Mouse (Mus musculus): ENCODE measurements around the gene Relt.

Gene Relt

DNA sequence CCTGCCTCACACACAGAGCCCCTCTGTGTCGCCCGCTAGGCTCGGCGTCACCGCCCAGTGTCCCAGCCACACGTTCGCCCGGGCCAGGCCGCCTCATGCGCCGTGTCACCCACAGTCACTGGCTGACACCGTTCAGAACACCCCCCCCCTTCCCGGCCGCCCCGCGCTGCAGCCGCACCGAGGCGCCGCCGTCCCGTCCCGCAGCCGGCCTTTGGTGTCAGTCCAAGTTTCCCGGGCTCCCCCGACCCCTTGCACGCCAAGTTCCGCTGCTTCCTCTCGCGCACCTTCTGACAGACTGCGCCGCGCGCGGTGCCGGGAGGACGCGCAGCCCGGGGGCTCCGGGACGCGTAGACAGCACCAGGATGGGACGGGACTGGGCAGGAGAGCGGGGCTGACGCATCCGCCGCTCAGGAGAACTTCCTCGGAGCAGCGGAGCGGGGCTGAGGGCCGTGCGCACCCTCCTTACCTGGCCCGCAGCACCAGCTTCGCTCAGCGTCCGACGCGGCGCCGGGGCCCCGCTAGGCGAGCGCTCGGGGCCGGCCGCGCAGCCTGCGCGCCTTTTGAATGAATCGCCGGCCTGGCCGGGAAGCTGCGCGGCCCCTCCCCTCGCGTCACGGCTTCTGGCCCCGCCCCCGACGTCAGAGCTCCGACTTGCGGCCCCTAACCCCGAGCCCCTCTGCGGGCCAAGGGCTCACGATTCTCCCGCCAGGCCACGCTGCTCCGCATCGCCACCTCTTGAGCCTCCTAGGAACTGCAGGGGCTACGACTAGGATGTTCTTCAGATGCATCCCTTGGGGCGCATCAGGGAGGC is at the start of gene Relt:
Relt (minus strand) TSS at position 619 of the 811 bp plus-strand sequence.
- WGBS, result under 1% methylated on average over 91 of the region's 91 CpGs

DNA sequence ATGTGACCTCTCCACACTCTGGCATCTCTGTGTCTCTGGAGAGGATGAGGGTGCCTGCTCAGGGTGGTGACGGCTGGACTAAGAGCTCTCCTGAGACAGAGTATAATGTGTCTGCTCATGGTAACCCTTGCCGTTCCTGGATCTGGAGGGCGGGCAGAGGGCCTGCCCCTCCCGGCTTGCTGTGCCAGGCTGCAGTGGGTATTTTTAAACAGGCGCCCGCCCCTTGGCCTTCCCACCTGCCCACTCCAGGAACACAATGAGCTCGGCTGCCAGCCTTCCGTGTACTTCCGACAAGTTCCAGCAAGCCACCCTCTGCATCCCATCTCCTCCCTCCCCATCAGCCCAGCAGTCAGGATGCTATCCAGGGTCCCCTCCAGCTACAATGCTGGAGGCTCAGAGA is 48.5 kb upstream of the Relt start:
- WGBS, result 45% methylated on average over 9 of the region's 9 CpGs

DNA sequence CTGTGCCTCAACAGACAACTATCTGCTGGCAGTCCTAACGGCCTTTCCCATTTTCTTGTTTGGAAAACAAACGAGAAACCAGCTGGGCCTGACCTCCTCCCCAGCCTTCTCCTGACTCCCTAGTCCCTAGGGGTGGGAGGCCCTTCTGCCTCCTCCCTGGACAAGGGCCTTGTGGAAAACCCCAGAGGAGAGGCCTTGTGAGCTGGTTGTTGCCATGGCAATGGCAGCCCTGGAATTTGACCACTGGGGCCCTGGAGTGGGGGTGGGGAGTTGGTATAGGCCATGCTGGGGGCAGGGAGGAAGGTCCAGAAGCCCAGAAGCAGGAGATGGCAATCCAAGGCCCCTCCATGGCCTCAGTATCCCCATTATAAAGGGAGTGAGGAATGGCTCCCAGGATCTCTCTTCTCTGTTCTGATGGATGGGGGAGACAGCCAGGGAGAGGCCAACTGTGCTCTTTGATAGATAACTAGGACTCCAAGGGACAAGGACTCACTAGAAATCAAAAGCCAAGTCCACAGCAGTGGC is 48.1 kb upstream of the Relt start:
- WGBS, result 71% methylated on average over 2 of the region's 2 CpGs

DNA sequence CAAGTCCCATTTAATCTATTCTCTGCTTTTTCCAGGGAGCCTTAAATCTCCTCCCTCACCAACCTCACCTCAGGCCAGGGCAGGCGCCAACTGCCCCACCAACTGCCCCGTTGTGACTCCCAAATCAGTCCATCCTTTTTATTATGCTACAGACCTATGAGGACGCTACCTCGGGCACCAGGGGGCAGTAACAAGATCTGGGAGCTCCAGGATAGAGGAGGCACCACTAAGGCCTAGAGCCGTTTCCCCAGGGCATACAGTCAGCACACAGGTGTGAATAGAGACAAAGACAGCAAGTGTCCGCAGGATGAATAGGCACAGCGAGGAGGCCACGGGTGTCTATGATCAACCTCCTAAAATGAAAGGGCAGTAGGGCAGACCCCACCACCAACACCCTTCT is 45.3 kb upstream of the Relt start:
- WGBS, result 65% methylated on average over 8 of the region's 8 CpGs

- WGBS, result 80% methylated on average over 8 of the region's 8 CpGs
Observed at GRCm38 (mm10) chr7:100908061-100908460, 44.8 kb upstream of the Relt start.

- WGBS, result 0% methylated on average over 1 of the region's 1 CpGs
Observed at GRCm38 (mm10) chr7:100907231-100907630, 44.0 kb upstream of the Relt start.

- 74% methylated on average over 10 of the region's 10 CpGs for whole genome bisulfite sequencing
Observed at GRCm38 (mm10) chr7:100906029-100906789, 43.0 kb upstream of the Relt start.

DNA sequence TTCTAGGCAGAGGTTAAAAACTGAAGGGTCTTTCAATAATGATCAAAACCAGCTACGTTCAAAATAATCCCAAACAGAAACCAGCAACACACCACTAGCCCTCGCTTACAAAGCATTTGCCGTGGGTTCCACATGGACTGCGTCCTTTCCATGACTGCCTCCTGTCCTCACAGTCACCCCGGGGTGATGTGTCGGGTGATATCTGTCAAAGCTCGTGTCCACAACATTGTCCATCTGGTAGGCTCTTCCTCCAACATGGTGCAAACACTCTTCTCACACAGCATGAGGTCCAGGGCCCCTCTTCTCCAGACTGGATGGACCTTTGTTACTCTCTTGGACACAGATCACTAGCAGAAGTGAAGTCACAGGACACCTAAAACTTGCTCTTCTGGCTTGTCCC is 41.8 kb upstream of the Relt start:
- WGBS, result 92% methylated on average over 7 of the region's 7 CpGs

- WGBS, result 89% methylated on average over 5 of the region's 5 CpGs
Observed at GRCm38 (mm10) chr7:100904612-100905011, 41.4 kb upstream of the Relt start.

DNA sequence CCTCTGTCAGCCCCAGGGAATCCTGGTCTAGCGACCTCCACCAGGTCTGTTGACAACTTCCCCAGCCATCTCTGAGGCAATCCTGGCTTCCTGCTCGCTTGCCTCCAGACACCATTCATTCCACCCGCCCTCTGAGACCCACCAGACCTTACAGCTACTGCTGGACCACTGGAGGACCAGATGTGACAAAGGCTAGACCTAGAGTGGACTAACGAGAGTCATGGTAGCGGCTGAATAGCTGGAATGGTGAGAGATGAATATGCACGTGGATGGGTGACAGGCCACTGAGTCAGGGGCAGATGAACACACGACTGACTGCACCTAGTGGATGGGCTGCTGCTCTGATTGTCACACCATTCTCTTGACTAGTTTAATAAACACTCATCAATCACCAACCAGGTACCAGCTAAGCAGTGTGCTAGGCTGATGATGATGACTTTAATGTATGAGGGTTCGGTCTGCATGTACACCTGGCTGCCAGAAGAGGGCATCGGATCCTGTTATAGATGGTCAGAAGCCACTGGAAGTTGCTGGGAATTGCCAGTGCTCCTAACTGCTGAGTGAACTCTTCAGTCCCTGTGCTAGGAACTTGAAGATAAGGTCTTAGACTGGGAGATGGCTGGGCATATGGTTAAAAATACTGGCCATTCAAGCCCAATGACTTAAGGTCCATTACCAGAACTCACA is 39.3 kb upstream of the Relt start:
- WGBS, result 81% methylated on average over 9 of the region's 9 CpGs

GRCm38 (mm10) chr7:100897828-100898227 is 34.6 kb upstream of the Relt start:
- 85% methylated on average over 5 of the region's 5 CpGs for WGBS

GRCm38 (mm10) chr7:100894833-100895226 is 31.6 kb upstream of the Relt start:
- WGBS, result 5% methylated on average over 12 of the region's 12 CpGs

- 3% methylated on average over 53 of the region's 53 CpGs for whole genome bisulfite sequencing
Observed at GRCm38 (mm10) chr7:100894057-100894832, 31.0 kb upstream of the Relt start.

DNA sequence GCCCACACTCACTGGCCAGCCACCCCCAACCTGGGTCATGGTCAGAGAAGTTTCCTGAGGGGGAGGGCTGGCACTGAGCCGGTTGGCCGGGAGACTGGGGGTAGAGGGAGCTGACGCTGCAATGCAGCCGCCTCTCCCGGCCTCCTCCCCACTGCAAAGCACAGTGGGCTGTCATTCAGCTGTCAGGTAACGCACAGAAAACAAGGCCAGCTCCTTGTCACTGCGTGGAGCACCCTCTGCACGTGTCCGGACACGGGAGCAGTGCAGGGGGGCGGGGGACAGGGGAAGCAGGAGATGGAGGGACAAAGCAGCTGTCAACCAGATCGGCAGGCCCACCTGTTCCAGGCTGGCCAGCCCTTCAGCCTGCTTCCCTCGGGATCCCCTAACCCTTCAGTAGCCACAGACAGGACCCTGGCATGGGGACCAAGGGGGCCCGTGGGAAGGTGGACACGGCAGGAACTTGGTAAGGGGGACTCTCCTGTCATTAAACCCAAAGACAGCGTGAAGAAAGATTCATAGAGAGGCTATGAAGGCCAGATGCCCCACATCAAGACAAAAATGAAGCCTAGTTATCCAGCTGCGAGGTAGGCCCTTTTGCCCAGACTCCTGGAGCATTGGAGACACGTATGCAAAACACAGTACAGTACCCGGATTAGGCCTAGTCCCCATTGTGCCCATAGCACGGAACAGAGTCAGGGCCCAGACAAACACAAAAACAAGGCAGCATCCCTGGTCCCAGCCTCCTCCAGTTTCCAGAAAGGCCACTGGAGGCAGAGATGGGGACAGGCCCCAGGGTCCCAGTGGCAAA is 30.2 kb upstream of the Relt start:
- 24% methylated on average over 20 of the region's 20 CpGs for WGBS

GRCm38 (mm10) chr7:100886535-100886934 is 23.3 kb upstream of the Relt start:
- WGBS, result 12% methylated on average over 3 of the region's 3 CpGs

- 92% methylated on average over 4 of the region's 4 CpGs for WGBS
Observed at GRCm38 (mm10) chr7:100884460-100884859, 21.2 kb upstream of the Relt start.

DNA sequence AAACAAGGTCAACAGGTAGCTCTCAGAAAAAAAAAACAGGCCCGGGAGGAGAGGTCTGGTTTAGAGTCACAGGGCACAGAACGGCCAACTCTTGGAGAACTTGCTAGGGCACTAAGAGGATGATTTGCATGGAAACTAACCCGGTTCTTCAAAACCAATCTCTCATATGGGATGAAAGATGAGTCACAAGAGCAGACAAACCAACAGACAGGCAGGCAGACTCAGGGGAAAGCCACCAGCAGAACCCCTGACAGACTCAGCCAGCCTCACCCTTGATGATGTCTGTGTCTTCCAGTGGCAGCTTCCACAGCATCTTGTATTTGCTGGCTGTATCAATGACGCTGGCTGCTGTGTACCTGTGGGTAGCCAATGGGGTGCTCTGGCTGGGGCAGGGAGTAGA is 18.7 kb upstream of the Relt start:
- WGBS, result 86% methylated on average over 4 of the region's 4 CpGs

DNA sequence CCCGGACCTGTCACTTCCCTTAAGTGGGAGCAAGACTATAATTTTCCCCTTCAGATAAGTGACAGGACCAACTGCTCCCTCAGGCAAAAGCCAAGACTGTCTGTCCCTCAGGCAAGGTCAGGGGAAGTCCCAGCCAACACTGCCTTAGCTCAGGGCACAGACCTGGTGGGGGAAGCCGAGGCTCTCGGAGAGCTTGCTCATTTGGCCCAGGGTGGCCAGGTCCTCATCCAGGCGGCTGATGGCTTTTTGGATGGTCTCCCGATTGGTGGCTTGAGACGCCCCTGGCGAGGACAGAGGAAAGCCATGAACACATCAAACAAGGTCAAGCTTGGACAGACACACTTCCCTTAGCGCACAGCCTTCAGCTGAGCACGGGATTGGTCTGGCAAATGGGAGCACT is 18.3 kb upstream of the Relt start:
- 81% methylated on average over 9 of the region's 9 CpGs for WGBS

DNA sequence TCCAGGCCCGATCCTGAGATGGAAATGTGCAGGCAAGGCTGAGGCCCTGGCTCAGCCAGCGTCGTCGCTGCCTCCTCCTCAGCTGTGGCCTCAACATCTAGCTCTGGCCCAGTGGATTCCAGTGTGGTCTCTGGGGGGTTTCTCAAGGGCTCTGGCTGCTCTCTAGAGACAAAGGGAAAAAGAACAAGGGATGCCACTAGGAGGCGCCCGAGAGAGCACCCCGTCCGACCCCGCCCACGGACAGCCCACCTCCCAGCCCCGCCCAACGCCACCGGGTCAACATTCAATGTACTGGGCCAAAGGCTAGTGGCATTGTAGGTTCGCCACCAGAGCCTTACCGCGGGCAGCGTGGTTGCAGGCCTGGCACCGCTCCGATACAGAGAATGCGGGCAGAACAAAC is 16.3 kb upstream of the Relt start:
- WGBS, result 35% methylated on average over 20 of the region's 20 CpGs

DNA sequence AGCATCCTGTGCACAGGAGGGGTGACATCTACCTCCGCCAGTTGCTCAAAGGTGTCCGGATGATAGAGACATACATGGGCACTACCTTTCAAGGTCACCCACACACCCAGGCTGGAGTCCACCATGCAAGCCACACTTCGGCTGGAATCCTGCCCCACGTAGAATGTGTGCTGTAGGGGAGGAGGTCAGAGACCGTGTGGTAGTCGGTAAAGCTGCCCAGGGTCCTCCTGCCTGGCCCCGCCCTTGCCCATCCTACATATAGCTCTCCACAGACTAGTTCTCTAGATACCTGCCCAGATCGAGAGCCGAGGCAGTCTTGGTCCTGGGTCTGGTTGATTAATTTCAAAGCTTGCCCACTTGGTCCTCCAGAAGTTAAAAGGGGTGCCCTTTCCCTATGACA is 13.5 kb upstream of the Relt start:
- 87% methylated on average over 9 of the region's 9 CpGs for WGBS

- WGBS, result 78% methylated on average over 13 of the region's 13 CpGs
Observed at GRCm38 (mm10) chr7:100876293-100876692, 13.0 kb upstream of the Relt start.

Measured in cerebral cortex, adult 2 months (tissue).